Mouse (Mus musculus) brain, adult 2 months (tissue): ENCODE measurements around the gene Gins2.

ENCODE experiments used
- DNase-seq: peaks from one replicate; pipeline ENCODE4 v3.0.0; 2011; ENCODE audit warnings: low read depth, low spot score

Gene Gins2

GRCm38 (mm10) chr8:120530954-120531656 is 58.0 kb downstream of the Gins2 start:
- no peak for DNase-seq

DNA sequence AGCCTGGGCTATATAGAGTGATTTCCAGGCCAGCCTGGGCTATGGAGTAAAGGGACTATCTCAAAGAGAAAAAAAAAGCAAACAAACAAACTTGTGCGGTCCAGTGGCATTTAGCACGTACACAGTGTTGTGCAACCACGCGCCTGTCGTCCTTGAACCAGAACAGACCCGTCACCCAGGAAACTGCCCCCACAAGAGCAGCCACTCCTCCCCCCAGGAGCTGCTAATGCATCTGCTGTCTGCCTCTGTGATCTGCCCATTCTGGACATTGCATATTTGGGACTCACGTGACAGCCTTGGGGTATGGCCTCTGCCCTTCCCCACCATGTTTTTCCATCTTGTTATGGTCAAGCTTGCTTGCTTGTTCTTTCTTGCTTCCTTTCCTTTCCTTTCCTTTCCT is 59.9 kb downstream of the Gins2 start:
- no peak for DNase-seq
